Mouse (Mus musculus): ENCODE results near the gene Gpc1.

Gene Gpc1

GRCm38 (mm10) chr1:92831188-92832001 is at the start of gene Gpc1:
Gene Gpc1 (plus strand): TSS chr1:92831645.
- DNase-seq (ENCODE audit: low read depth, low spot score): peak; percentile 80

DNA sequence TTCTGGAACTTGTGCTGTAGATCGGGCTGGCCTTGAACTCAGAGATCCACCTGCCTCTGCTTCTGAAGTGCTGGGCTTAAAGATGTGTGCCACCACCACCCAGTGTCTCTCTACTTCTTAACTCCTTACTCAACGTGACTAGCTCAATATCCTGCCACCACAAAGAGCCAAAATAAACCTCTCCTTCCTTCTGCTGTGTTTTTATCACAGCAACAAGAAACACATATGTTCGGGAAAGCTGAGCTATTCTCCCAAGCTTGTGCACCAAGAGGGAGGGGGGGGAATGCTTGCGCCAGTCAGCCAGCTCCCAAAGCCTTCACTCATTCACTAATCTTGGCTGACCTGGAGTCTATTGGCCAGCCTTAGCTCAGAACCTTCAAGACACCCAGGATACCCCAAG is 49.6 kb upstream of the Gpc1 start:
- no peak for DNase-seq (ENCODE audit: low read depth, low spot score)

DNA sequence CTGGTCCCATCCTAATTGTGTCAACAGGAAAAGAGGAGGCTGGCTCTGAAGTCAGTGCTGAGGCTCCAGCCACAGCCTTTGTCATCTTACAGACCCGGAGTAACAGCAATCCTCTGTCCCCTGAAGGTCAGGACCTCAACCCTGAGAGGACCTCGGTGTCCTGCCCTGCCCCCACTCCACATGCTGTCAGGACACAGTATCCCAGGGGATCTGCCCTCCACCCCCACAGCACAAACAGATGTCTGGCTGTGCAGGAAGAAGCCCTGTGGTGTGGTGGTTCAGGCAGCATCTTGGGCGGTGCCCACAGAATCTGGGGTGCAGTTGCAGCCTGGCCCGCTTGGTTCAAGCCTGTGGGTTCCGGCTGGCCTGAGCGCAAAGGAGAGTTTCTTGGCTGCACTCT is 48.9 kb upstream of the Gpc1 start:
- peak; percentile 45 for DNase-seq (ENCODE audit: low read depth, low spot score)

- peak; percentile 85 for DNase-seq (ENCODE audit: low read depth, low spot score)
Observed at GRCm38 (mm10) chr1:92787221-92787620, 44.2 kb upstream of the Gpc1 start.

DNA sequence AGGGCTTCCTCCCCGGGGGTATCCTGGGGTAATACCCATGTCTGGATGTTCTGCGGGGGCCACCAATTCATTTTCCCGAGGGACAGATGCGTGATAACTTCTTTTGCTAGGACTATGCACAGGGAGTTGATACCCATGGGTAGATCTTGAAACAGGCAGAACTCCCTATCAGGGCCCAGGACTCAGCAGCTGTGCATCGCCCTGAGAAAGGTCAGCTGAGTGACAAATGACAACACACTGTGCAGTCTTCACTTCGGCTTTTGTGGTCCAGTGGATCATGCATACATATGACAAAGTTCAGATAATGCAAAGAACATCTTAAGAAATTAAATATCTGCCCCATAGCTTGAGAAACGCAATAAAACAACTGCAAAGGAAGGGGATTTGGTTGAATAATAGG is 43.4 kb upstream of the Gpc1 start:
- no peak for DNase-seq (ENCODE audit: low read depth, low spot score)

- DNase-seq (ENCODE audit: low read depth, low spot score): no peak
Observed at GRCm38 (mm10) chr1:92790628-92791027, 40.8 kb upstream of the Gpc1 start.

DNA sequence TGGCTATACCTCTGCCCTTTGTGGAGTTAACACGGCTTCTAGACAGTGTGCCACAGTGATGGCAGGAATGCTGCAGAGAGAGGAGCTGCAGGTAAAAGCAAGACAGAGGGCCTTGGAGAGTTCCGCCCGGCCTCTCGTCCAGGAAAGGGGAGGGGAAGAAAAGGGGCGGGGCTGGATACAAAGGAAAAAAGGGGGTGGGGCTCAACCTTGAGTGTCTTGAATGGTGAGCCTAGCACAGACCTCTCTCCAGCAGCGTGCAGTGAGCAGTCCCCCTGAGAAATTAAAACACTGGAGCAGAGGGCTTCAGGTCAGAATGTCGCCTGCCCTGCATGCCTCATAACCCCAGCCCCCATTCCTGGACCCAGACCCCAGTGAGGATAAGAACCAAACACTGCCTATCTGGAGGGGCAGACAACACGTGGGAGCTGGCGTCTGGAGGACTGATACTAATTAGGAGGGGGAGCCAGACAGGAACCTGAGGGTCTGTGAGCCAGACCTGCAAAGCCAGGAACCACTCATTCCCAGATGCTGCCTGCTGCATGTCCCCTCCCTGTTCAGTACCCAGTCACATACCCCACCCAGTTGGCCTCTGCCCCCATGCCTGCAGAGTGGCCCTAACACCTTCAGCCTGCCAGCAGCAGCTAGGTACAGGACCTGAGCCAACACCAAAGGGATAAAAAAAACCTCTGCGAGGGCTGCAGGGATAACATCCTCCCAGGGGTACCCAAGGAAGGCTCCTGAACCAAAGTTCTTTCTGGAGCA is 40.2 kb upstream of the Gpc1 start:
- no peak for DNase-seq (ENCODE audit: low read depth, low spot score)

DNA sequence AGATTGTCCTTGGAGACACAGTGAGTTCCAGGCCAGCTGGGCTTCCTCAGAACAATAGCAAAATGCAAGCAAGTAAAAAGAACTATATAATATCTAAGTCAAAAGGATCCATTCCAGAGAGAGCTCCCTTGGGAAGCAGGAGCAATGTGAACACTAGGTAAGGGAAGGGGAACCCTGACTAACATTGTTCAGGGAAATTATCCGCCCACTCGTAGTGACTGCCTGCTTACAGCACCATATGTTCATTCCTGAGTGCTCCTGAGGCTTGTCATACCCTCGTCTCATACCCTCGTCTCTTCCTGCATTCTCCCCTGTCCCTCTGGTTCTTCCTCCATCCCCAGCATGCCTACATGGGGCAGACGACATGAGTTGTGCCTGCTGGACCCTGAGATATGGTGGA is 37.7 kb upstream of the Gpc1 start:
- no peak for DNase-seq (ENCODE audit: low read depth, low spot score)

GRCm38 (mm10) chr1:92798425-92798824 is 33.0 kb upstream of the Gpc1 start:
- DNase-seq (ENCODE audit: low read depth, low spot score): no peak

- DNase-seq (ENCODE audit: low read depth, low spot score): no peak
Observed at GRCm38 (mm10) chr1:92799653-92800052, 31.8 kb upstream of the Gpc1 start.

- no peak for DNase-seq (ENCODE audit: low read depth, low spot score)
Observed at GRCm38 (mm10) chr1:92802362-92802761, 29.1 kb upstream of the Gpc1 start.

- no peak for DNase-seq (ENCODE audit: low read depth, low spot score)
Observed at GRCm38 (mm10) chr1:92803376-92803775, 28.1 kb upstream of the Gpc1 start.

- DNase-seq (ENCODE audit: low read depth, low spot score): no peak
Observed at GRCm38 (mm10) chr1:92805181-92805580, 26.3 kb upstream of the Gpc1 start.

- DNase-seq (ENCODE audit: low read depth, low spot score): no peak
Observed at GRCm38 (mm10) chr1:92805836-92806235, 25.6 kb upstream of the Gpc1 start.

DNA sequence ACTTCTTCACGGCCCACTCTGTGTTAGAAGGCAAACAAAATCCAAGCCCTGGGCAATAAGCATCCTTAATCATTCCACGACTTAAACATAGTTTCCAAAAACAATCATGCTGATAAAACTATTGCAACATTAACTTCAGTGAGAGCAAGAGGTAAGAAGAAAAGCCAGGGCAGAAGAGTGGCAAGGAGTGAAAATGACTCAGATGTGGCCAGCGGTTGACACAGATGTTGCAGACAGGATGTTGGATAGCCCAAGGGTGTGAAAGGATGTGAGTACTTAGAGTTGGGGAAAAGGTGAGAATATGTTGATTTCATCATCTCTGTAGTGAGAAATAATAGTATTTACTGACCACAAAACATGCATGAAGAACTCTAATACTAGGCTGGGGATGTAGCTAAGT is 24.7 kb upstream of the Gpc1 start:
- DNase-seq (ENCODE audit: low read depth, low spot score): no peak

DNA sequence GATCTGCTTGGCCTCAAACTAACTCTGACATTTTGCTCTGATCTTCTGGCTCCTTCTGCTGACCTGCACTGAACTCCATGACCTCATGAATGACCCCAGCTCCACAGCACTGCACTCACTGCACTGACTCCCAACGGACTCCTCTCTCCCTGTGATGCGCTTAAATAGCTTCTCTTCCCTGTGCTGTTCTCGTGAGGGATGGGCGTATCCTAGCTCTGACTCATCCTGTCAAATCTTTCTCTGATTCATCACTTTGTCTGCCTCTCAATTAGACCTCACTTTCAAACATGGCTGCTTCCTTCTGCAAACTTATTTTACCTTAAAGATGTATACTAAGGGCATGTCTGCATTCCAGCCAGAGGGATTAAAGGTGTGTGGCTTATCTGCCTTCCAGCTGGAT is 21.8 kb upstream of the Gpc1 start:
- no peak for DNase-seq (ENCODE audit: low read depth, low spot score)

DNA sequence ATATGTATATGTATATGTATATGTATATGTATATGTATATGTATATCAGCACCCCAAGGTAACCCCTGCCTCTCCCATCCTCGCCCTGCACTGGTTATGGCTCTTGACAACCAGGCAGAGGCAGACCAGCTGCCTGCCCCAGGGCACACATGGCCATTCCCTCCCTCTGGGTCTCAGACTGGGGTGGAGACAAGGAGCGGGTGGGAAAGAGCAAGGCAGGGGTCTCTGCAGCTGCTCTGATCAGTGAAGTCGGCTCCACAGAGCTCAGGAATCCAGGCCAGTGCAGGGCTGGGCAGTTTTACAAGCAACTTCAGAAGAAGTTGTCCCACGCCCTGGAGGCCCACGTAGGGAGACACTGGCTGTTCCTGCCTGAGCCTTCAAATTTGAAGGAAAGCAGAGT is 17.1 kb upstream of the Gpc1 start:
- DNase-seq (ENCODE audit: low read depth, low spot score): no peak

- DNase-seq (ENCODE audit: low read depth, low spot score): no peak
Observed at GRCm38 (mm10) chr1:92815100-92815499, 16.3 kb upstream of the Gpc1 start.

- no peak for DNase-seq (ENCODE audit: low read depth, low spot score)
Observed at GRCm38 (mm10) chr1:92815756-92816294, 15.6 kb upstream of the Gpc1 start.

DNA sequence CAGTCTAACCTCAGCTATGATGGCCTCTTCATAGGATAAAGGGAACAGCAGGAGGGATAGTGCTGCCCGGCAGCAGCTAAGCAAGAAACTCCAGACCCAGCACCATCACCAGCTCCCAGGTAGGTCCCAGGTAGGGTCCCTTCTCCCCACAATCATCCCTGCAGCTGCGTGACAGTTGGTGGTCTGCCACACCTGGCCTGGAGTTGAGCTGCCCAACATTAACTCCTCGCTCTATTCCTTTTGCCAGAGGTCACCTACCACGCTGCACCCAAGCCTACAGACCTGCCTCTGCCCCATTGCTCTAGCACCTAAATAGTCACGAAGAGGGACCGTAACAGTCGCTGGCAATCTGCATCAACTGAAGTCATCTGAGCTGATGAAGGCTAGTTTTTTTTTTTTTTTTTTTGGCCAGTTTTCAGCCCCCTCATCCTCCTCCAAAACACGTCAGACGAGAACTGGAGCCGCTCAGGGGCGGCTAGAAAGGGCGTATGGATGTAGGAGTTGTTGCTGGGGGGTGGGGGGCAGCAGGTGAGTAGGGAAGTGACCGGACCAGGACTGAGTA is 738 bp upstream of the Gpc1 start:
- no peak for DNase-seq (ENCODE audit: low read depth, low spot score)

GRCm38 (mm10) chr1:92832011-92833010 is 866 bp downstream of the Gpc1 start:
- peak; percentile 86 for DNase-seq (ENCODE audit: low read depth, low spot score)

All from skeletal muscle tissue, adult 2 months (tissue).